Mouse (Mus musculus) B cell, adult 2 months (primary cell): ENCODE measurements around the gene Utp18.
"Not testable (repeated sequence)": the region's sequence is repeated elsewhere in the genome, so short reads cannot be mapped to it uniquely, and the experiment has no call there.

Experiments
- DNase-seq, 2 experiments: peaks; one replicate each; pipeline ENCODE4 v3.0.0; 2022

Utp18 gene

DNA sequence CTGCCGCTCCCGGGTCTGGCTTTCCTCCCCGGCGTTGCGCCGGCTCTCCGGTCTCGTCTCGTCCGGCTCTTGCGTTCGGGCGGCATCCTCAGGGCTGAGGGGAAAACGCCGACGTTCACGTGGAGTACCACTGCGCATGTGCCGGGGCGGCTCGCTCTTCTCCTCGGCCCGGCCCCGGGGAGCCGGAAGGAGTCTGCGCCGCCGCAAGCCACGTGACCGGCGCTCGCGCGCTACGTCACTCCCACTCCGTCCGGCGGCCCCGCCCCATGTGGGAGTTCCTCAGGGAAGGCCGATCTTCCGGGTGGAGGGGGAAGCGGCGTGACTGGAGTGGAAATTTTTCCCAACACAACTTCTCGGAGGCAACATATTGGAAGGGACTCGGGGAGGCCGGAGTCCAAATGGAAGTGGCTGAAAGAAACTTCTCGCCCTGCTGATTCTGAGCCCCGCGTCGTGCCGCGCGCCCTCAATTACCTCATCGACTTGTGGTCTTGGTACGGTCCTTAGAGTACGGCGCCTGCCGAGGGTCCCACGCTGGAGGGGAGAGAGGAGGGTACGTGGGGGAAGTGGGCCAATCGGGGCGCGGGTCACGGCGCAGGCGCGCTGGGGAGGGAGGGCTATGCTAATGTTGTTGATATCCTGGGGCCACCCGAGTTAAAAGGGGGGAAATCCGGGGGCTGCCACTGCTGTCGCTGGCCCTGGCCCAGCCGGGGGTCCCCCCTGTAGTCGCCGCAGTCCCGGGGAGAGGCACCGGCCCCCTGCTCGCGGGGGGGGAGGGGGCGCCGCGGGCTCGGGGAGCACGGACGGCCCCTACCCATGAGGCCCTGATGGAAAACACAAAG is at the start of gene Utp18, which contains the start of gene Mbtd1:
Utp18 (minus strand) TSS at position 195 of the 839 bp plus-strand sequence.
Mbtd1 (plus strand) TSS at position 281 of the 839 bp plus-strand sequence.
- DNase-seq = peak; percentile 99

DNA sequence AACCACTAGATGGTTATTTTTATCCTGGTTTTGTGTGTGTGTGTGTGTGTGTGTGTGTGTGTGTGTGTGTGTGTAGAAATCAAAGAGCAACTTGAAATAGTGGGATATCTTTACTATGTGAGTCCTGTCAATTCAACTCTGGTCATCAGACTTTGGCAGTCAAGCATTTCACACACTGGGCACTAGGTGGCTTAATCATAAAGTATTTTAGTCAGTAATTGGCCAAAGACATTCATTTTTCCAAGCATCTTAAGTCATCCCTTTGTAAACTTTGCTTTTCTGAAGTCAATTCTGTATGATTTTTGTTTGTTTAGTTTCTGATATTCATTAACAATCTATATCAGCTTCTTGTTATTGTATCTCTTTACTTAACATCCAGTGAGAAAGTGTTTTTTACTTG is 43.5 kb upstream of the Utp18 start:
- no peak for DNase-seq

DNA sequence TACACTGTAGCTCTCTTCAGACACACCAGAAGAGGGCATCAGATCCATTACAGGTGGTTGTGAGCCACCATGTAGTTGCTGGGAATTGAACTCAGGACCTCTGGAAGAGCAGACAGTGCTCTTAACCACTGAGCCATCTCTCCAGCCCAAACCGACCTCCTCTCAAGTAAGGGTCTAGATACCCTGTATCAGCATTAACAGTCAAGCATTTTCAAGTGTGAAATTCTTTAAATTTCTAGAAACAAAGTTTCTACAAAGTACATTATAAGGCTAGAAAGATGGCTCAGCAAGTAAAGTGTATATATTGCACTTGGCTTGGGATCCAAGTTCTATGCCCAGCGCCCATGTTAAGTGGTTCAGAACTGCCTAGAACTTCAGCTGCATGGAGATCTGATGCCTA is 29.5 kb upstream of the Utp18 start:
- DNase-seq = not testable (repeated sequence)

DNA sequence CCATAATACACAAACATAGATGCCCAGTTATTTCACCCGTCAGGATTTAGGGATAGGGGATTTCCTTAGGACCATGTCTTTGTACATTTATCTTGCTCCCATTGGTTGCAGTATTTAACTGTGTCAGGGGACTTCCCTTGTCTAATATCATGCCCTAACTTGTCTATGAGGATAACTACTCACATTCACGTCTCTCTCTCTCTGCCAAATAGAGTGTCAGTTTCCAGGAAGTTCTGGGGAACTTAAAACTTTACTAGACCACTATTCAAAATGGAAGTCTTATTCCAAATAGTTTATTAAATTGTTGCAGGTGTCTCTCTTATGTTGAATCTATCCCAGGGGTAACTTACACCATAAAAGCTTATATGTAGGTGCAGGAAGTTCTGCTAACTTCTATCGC is 26.0 kb upstream of the Utp18 start:
- DNase-seq = no peak

DNA sequence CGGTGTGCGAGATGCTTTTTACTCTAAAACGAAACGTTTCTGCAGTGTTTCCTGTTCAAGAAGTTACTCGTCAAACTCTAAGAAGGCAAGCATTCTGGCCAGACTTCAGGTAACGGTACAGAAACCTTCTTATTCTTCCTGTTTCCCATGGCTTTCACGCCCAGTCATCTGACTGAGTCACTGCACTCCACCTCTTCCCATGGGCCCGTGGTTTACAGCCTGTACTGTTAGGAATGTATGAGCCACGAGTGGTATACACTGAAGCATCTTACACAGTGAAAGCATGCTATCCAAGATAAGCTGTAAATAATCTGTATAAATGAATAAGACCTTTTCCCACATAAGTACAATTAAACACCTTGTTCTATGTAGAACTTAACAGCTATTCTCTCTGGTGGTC is 23.3 kb upstream of the Utp18 start:
- no peak for DNase-seq

DNA sequence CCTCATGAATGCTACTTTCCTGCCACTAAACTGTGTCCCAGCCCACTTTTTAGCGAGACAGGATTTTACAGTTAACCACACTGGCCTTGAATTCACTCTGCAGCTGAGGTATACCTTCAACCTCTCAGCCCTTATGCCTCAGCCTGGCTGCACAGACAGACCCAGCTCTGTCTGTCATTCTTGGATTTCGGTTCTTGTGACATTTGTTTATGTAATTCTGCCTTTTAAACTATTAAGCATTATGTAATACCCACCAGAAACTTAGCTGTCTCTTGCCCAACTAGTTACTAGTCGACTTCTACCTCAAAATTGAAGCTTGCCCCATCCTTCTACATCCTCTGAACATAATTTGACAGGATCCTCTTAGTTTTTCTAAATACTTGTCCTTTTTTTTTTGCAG is 22.3 kb upstream of the Utp18 start:
- no peak for DNase-seq

DNA sequence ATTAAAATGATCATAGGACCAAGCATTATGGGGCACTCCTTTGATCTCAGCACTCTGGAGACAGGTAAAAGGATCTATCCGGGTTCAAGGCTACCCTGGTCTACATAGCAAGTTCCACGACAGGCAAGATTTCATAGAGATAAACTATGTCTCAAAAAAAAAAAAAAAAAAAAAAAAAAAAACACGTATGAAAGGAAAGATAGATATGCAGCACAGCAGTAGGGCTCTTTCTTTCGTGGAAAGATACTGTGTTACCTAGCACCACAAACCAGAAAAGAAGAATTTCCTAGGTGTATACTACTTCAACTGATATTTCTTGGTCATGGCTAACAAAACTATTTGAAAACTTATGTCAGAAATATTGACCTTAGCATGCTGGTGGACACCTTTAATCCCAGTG is 21.3 kb upstream of the Utp18 start:
- DNase-seq = no peak

DNA sequence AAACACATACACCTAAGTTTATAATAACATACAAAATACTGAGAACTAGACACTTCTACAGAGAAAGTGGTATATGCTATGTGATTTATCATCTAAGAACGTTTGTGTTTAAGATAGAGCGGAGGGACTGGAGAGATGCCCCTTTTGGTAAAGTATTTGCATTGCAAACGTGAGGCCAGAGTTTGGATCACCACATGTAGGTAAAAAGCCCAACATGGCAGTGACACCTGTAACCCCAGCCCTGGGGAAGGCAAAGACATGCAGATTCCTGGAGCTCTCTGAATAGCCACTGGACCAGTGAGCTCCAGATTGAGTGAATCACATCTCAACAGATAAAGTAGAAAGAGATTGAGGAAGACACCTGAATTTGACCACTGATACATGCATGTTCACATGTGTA is 12.2 kb upstream of the Utp18 start:
- no peak for DNase-seq

DNA sequence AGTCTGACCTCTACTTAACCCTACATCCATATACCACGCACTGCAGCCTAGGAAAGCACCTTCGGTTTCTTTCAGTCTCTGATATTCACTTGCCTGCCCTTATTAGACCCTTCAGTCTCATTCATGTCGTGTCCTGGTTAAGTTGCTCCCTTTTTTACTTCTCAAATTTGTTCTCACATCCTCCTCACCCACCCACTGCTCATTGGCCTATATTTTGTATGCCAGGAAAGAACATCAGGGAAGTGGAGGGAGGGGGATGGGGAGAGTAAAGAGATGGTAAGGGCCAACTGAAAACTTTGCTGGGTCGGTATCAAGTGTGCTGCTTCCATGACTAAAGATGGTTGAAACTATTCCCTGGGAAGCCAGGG is 1.5 kb upstream of the Utp18 start:
- DNase-seq = no peak

DNA sequence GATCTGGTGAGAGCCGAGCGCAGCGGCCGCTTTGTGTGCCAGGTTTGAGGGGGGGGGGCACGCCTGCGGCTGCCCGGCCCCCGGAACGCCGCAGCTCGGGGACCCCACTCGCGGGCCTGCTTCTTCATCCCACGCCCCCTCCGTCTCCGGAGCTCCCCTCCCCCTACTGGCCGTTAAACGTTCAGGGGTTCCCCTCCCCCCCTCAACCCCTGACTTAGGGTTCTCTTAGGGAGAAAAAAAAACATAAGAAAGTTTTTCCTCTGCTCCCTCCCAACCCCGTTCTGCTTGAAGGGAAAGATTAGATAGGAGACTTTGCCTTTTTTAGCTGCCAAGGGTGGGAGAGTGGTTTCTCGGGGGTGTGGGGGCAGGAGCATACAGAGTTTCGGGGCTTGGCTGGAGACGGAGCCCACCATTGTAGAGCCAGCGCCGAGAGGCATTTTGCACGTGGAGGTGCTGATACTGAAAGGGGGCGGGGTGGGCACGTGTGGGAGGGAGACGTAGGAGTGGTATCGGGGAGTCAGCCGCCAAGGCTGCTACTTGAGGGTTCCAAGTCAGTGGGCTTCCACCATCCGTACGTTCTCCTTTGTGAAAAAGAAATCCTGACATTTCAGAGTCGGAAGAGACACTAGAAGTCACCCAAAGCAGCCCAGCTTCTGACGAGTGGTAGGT is 979 bp upstream of the Utp18 start:
- peak; percentile 53 for DNase-seq

DNA sequence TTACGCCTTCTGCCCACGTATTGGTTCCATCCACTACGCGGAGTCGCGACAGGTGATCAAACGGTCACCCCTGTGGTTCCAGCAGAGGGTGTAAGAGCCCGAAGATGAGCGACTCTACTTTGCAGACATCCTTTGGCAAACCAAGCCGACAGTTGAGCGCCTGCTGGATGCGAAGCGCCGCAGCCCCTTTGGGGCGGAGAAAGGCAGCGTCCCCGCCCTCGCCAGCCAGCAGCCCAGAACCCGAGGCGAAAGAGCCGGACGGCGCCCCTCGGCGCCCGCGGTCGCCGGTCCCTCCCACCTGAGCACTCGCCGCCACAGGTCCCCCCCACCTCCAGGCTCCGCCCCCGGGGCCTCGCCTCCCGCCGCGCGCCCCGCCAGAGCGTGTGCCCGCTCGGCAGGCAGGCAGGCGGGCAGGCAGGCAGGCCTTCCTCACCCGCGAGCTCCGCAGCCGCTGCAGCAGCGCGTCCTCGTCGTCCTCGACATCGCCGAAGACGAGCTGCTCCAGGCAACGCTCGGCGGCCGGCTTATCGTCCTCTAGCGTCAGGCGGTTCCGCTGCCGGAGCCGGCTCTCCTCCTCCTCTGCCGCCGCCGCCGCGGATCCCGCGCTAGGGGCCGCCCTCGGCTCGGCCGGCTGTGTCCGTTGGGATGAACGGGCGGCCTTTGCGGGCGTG is 530 bp downstream of the Utp18 start:
- peak; percentile 76 to 80 for DNase-seq

DNA sequence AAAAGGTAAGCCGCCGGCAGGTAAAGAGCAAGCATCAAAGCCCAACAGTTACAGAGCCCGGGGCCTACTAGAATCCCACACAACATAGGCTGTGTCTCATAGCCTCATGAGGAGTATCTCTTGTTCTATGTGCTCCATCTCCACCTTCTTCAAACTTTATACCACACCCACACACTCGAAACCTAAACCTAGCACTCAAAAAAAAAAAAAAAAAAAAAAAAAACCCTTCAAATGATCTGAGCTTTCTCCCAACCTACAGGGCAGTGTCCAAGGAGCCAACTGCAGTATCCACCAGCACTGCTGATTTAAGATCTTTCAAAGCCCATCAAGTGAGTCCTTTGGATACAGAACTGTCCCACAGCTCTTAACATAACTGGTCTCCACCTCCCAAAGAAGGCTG is 1.5 kb downstream of the Utp18 start:
- no peak for DNase-seq

DNA sequence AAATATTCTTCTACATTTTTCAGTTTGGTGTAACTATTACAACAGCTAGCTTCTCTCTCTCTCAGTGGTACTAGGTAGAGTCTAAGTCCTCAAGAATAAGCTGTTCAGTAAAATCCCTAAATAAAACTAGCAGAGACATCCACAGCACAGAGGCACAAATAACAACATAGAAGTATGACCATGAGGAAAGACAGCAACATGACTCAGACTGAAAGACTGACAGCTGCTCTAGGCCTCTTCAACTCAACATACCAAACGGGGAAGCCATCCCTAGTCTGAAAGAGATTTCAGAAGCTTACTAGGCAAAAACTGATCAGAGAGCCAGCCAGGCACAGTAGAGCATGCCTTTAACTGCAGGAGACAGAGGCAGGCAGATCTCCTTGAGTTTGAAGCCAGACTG is 22.9 kb downstream of the Utp18 start:
- no peak for DNase-seq

DNA sequence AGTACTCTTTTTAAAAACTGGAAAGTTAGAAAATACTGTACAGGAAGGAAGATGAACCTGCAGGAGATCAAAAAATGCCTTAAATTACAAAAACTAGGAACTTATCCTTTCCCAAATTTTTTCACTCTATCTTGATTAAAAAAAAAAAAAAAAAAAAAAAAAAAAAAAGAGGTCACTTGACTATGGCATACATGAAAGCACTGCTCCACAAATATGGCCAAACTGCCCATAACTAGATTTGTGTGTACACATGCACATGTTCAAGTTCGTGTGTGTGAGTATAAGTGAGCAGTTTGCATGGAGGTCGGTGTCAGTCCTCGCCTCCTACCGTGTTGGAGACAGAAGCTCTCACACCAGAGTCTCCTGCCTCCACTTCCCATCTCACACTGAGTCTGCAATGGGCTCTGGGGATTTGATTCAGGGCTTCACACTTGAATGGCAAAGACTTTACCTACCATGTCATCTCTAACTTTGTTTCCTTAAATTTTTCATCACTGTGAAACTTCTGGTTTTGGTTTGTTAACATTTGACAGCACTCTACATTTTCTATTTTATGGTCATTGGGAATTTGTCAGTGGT is 23.4 kb downstream of the Utp18 start:
- peak in 1 of 2 experiments; percentile 19 for DNase-seq

DNA sequence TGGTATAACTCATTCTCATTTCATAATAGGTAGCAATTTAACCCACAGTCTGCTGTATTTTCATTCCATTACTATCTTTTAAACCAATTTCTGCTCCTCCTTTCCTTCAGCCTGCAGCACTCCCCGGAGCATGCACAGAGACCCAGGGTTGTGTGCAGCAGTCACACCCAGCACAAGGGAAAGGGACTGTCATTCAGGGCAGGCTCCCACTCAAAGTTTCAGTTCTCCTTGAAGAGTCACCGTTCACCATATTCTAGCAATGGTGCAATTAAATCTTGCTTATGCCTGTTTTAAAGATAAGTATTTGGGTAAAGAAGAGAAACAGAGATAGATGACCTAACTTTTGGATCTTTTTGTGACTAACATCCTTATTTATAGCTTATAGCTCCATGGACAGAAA is 24.4 kb downstream of the Utp18 start:
- DNase-seq = peak in 1 of 2 experiments; percentile 3

DNA sequence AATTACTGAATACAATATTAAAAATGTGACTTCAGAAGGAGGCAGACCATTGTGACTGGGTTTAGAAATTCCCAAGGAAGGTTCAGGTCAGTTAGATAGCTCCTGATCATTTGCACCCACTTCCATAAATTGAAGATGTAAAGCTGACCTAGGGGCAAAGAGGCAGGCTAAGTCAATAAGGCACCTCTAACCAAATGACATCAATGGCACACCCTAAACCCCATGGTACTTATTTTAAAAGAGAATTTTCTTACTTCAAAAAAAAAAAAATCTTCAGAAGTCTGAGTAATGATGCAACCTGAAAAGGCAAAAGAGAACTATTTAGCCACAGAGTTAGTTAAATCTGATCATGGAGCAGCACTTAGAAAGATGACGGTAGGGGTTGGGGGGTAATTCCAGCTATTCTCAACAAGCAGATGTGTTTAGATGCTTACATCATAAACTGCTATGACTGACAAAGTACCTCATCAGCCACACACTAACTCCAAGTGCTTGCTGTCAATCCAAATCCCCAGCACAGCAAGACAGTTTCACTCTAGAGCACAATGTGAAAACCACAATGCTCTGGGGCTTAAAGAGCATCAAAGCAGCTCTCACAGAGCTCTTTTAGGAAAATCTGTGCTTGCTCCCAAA is 24.9 kb downstream of the Utp18 start:
- no peak for DNase-seq

DNA sequence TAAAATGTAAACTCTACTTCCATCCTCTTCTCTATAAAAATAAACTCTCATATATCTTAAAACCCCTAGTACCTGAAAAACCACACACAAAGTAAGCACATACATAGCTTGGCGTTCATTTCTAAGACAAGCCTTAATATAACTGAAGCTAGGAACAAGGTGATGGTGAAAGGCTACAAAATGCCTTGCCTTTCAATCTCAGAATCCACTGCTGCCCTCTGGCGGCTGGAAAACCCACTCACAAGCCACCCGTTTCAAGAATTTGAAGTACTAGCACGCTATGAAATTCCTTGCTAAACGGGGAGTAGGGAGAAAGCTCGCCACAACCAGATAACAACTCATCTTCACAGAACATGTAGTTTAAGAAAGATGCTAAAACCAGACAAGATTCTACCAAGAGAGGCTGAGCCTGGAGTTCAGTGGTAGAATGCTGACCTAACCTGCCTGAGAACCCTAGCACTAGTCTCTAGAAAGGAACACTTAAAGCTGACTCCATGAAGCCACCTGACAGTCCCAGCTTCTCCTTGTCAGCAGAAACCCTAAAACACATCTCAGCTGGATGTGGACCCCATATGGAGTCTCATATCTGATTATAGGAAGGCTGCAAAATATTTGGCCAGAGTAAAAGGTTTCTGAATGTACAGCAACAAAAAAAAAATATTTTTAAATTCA is 29.1 kb downstream of the Utp18 start:
- peak; percentile 68 for DNase-seq

DNA sequence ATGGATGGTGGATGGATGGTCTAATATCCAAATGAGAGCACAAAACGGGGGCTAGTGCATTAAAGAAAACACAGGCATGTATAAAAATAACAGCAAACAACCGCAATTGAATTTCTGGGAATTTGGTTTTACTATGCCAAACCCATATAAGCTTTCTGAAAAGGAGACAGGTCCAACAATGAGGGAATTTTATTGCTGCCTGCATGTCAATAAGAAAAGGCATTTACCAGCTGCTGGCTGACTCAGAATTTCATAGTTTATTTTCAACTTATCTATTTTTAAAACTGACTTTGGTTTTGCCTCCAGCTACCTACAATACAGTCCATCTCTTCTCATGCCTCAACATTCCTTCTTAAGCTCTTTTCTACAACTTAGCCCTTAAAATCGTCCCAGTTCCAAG is 33.0 kb downstream of the Utp18 start:
- DNase-seq = no peak

DNA sequence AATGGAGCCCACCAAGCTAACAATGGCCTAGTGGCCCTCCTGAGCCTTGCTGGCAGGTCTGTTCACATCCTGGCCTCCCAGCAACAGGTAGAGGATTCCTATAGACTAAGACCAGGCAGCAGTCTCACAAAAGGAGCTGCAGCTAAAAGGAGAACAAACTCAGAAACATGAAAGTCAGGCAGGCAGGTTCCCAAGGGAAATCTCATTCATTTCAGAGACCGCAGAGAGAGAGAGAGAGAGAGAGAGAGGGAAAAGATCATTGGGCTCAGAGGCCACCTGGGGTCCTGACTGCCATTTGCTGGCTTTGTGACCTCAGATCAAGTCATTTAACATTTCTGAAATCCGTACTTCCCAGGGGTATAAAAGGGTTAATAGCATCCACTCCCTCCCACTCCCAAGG is 38.2 kb downstream of the Utp18 start:
- DNase-seq = no peak

DNA sequence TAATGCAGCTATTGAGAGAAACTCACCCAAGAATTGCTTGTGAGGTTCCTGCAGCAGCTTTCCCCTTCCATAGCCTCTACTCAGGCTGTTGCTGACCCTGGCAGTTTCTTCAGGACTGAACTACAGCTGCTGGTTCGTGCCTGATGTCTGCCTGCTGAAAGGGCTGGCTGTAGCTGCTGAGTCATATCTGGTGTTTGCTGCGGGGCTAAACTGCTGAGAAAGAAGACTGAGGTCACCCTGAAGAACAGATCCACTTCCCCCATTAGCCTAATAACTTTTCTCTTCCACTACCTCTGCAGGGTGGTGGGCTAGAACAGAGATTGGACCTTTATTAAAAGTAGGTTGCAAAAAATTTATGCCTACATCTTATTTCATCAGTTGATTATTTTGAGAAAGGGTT is 49.8 kb downstream of the Utp18 start:
- no peak for DNase-seq

DNA sequence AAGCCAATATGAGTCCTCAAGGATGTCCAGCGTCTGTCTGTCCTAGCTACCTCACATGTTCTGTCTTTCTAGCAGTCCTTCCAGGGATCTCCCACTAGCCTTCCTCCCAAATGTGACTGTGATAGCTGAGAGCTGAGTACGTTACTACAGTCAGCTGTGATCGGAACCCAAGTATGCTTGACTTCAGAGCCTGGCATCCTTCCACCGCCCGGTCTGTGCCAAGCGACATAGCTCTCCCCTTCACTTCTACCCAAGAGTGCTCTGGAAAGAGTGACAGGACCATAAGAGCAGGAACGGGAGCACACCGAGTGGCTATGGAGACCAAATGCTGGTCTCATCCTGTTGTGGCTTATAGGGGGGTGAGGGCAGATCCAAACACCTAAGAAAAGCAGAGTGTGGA is 55.6 kb downstream of the Utp18 start:
- DNase-seq = no peak

DNA sequence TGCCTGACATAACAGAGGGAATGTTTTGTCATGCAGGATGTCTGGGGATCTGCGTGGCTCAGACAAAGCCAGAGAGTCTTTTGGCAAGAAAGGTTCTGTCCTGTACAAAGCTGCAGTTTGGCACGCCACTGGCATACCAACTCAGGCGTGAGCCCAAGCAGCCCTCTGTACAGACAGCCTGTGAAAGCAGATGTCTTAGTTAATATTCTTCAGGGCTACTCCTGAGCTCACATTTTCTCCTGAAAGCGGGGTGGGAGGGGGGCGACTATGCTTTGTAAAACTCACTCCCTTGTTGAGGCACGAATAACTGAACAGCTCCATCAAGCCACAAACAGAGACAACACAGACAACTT is 56.3 kb downstream of the Utp18 start:
- DNase-seq = no peak
